Mouse (Mus musculus) hindbrain, embryonic 15.5 days (tissue): ENCODE data around the gene Sinhcaf. TPM values are rescaled to one million over a fixed set of nuclear protein-coding genes. Genes with fewer than 3 reads are reported as not detected.
"Not testable (repeated sequence)": the region's sequence is repeated elsewhere in the genome, so short reads cannot be mapped to it uniquely, and the experiment has no call there.

Experiments
- ATAC-seq: fragments of 200-750 bp; cut with Nextera tagmentation; 2 replicates; pipeline ENCODE4 v1.8.0; 2017; ENCODE audit warnings: low read depth, moderate number of reproducible peaks, moderate TSS enrichment; ENCODE audit not compliant: low FRiP score
- H3K27ac ChIP-seq: fragments of 300-500 bp; sonication (generic); replicated peaks from 2 replicates; pipeline ENCODE4 v1.5.1; 2015; ENCODE audit warnings: mild to moderate bottlenecking, inconsistent platforms
- H3K27me3 ChIP-seq: fragments of 300-500 bp; sonication (generic); 2 replicates; pipeline ENCODE4 v1.6.1; 2015; ENCODE audit warnings: control low read depth, inconsistent platforms
- H3K36me3 ChIP-seq: fragments of 300-500 bp; sonication (generic); 2 replicates; pipeline ENCODE4 v1.6.1; 2015; ENCODE audit warnings: control low read depth, inconsistent platforms
- H3K4me1 ChIP-seq: fragments of 300-500 bp; sonication (generic); replicated peaks from 2 replicates; pipeline ENCODE4 v1.6.1; 2015; ENCODE audit warnings: control low read depth, inconsistent platforms
- H3K4me2 ChIP-seq: fragments of 300-500 bp; sonication (generic); 2 replicates; pipeline ENCODE4 v1.6.1; 2015; ENCODE audit warnings: moderate library complexity, mild to moderate bottlenecking, inconsistent platforms
- H3K4me3 ChIP-seq: fragments of 300-500 bp; sonication (generic); 2 replicates; pipeline ENCODE4 v1.5.1; 2015; ENCODE audit warnings: mild to moderate bottlenecking, inconsistent platforms
- H3K9ac ChIP-seq: fragments of 300-500 bp; sonication (generic); 2 replicates; pipeline ENCODE4 v1.6.1; 2015; ENCODE audit warnings: inconsistent platforms
- H3K9me3 ChIP-seq: fragments of 300-500 bp; sonication (generic); 2 replicates; pipeline ENCODE4 v1.6.1; 2016; ENCODE audit warnings: control low read depth, inconsistent platforms
- WGBS: fragments of 180-500 bp; shearing (Covaris S2); methylation state at CpG from one replicate; pipeline ENCODE4 v1.1.7; 2015; 5-methylcytosine and 5-hydroxymethylcytosine counted together
- polyA plus RNA-seq: library from polyadenylated mRNA; unstranded; fragments of >200 nt; fragmentation: Nextera tagmentation; extraction: Ambion mirVana; gene quantifications from 2 replicates; pipeline ENCODE4 v1.2.1, GENCODE M21; 2015

Sinhcaf gene
- polyA plus RNA-seq = 44.4 and 51.8 TPM in 2 replicates

- peak within 1 kb of the TSS; percentile 74 for H3K27ac ChIP-seq
- peak; percentile 88 for ATAC-seq
- under 1% methylated on average over 47 of the region's 47 CpGs for WGBS
- H3K27me3 ChIP-seq = no peaks in the 10 kb centered on the region
- peak within 1 kb of the TSS; percentile 54 for H3K4me3 ChIP-seq
- no peaks in the 10 kb centered on the region for H3K36me3 ChIP-seq
- H3K9me3 ChIP-seq = no peaks in the 10 kb centered on the region
- H3K9ac ChIP-seq = peak within 1 kb of the TSS; percentile 54
- peak within 1 kb of the TSS; percentile 71 for H3K4me2 ChIP-seq
- H3K4me1 ChIP-seq = peaks cover 10% of the 10 kb centered on the region; the same call in 1 of the 2 replicates
Observed at GRCm38 (mm10) chr6:148946409-148946742, at the start of gene Sinhcaf. TSS of gene Sinhcaf (minus strand) at chr6:148946467.

- Histone ChIP-seq H3K27me3 (no peaks in the 10 kb centered on the region), H3K9me3 (no peaks in the 10 kb centered on the region), H3K4me3 (no peak overlapping the region), H3K9ac (no peak overlapping the region), H3K4me1 (no peaks in the 10 kb centered on the region), H3K27ac (no peak overlapping the region), H3K36me3 (peaks cover 48% of the 10 kb centered on the region), H3K4me2 (no peak overlapping the region)
- 52% methylated on average over 5 of the region's 5 CpGs for WGBS
- ATAC-seq = peak; percentile 27; the same call in 1 of the 2 replicates
Observed at GRCm38 (mm10) chr6:148994327-148994999, 48.2 kb upstream of the Sinhcaf start.

GRCm38 (mm10) chr6:148993117-148994077 is 47.1 kb upstream of the Sinhcaf start:
- H3K36me3 ChIP-seq = peaks cover 47% of the 10 kb centered on the region
- no peak overlapping the region for H3K27ac ChIP-seq
- H3K4me3 ChIP-seq = no peak overlapping the region
- ATAC-seq = peak; percentile 71
- 16% methylated on average over 9 of the region's 9 CpGs for WGBS
- no peak overlapping the region for H3K9ac ChIP-seq
- no peaks in the 10 kb centered on the region for H3K27me3 ChIP-seq
- no peaks in the 10 kb centered on the region for H3K4me1 ChIP-seq
- H3K4me2 ChIP-seq = no peak overlapping the region
- no peaks in the 10 kb centered on the region for H3K9me3 ChIP-seq

- Histone ChIP-seq H3K9me3 (no peaks in the 10 kb centered on the region), H3K36me3 (peaks cover 38% of the 10 kb centered on the region), H3K27me3 (no peaks in the 10 kb centered on the region), H3K9ac (no peak overlapping the region), H3K4me2 (no peak overlapping the region), H3K4me3 (no peak overlapping the region), H3K27ac (no peak overlapping the region), H3K4me1 (no peaks in the 10 kb centered on the region)
- WGBS = 36% methylated on average over 4 of the region's 4 CpGs
- no peak for ATAC-seq
Observed at GRCm38 (mm10) chr6:148992373-148993116, 46.3 kb upstream of the Sinhcaf start.

GRCm38 (mm10) chr6:148991660-148992372 is 45.5 kb upstream of the Sinhcaf start:
- Histone ChIP-seq H3K9me3 (no peaks in the 10 kb centered on the region), H3K4me1 (no peaks in the 10 kb centered on the region), H3K27me3 (no peaks in the 10 kb centered on the region), H3K27ac (no peak overlapping the region), H3K9ac (no peak overlapping the region), H3K4me2 (no peak overlapping the region), H3K36me3 (peaks cover 32% of the 10 kb centered on the region), H3K4me3 (no peak overlapping the region)
- no peak for ATAC-seq
- 30% methylated on average over 6 of the region's 6 CpGs for WGBS

- not testable (repeated sequence) for ATAC-seq, H3K9me3 ChIP-seq, H3K9ac ChIP-seq, H3K27ac ChIP-seq, H3K4me1 ChIP-seq, H3K4me3 ChIP-seq, H3K27me3 ChIP-seq, H3K4me2 ChIP-seq
- WGBS = 76% methylated on average over 1 of the region's 3 CpGs
- peaks cover 20% of the 10 kb centered on the region; the same call in 1 of the 2 replicates for H3K36me3 ChIP-seq
Observed at GRCm38 (mm10) chr6:148989792-148990491, 43.7 kb upstream of the Sinhcaf start.

GRCm38 (mm10) chr6:148986003-148986402 is 39.7 kb upstream of the Sinhcaf start:
- H3K4me3 ChIP-seq = no peak overlapping the region
- no peak overlapping the region for H3K4me2 ChIP-seq
- no peak overlapping the region for H3K9ac ChIP-seq
- H3K27me3 ChIP-seq = no peaks in the 10 kb centered on the region
- H3K9me3 ChIP-seq = no peaks in the 10 kb centered on the region
- WGBS = 92% methylated on average over 4 of the region's 4 CpGs
- 0 out of 2 replicates have a peak, but pooled peaks cover 4% of the 10 kb centered on the region for H3K36me3 ChIP-seq
- H3K27ac ChIP-seq = no peak overlapping the region
- H3K4me1 ChIP-seq = no peaks in the 10 kb centered on the region
- no peak for ATAC-seq

- Histone ChIP-seq H3K9ac (no peak overlapping the region), H3K4me3 (no peak overlapping the region), H3K27ac (no peak overlapping the region), H3K9me3 (no peaks in the 10 kb centered on the region), H3K27me3 (no peaks in the 10 kb centered on the region), H3K36me3 (no peaks in the 10 kb centered on the region), H3K4me2 (no peak overlapping the region), H3K4me1 (no peaks in the 10 kb centered on the region)
- WGBS = 80% methylated on average over 3 of the region's 3 CpGs
- ATAC-seq = no peak
Observed at GRCm38 (mm10) chr6:148980495-148980894, 34.2 kb upstream of the Sinhcaf start.

GRCm38 (mm10) chr6:148975096-148975495 is 28.8 kb upstream of the Sinhcaf start:
- H3K27me3 ChIP-seq = no peaks in the 10 kb centered on the region
- 97% methylated on average over 3 of the region's 3 CpGs for WGBS
- H3K4me2 ChIP-seq = no peak overlapping the region
- H3K27ac ChIP-seq = no peak overlapping the region
- no peak for ATAC-seq
- H3K9me3 ChIP-seq = no peaks in the 10 kb centered on the region
- H3K9ac ChIP-seq = no peak overlapping the region
- no peak overlapping the region for H3K4me3 ChIP-seq
- 0 out of 2 replicates have a peak, but pooled peaks cover 5% of the 10 kb centered on the region for H3K4me1 ChIP-seq
- no peaks in the 10 kb centered on the region for H3K36me3 ChIP-seq

- H3K27ac ChIP-seq = no peak overlapping the region
- 82% methylated on average over 2 of the region's 2 CpGs for WGBS
- H3K27me3 ChIP-seq = no peaks in the 10 kb centered on the region
- H3K4me3 ChIP-seq = no peak overlapping the region
- no peak overlapping the region for H3K9ac ChIP-seq
- H3K4me2 ChIP-seq = no peak overlapping the region
- no peaks in the 10 kb centered on the region for H3K36me3 ChIP-seq
- no peaks in the 10 kb centered on the region for H3K9me3 ChIP-seq
- no peak for ATAC-seq
- 0 out of 2 replicates have a peak, but pooled peaks cover 5% of the 10 kb centered on the region for H3K4me1 ChIP-seq
Observed at GRCm38 (mm10) chr6:148972891-148973290, 26.6 kb upstream of the Sinhcaf start.
